Mouse (Mus musculus) bone marrow macrophage, adult 2 months (primary cell): ENCODE results near the gene Ak5.

Experiments
- CTCF ChIP-seq: IDR thresholded peaks from 2 replicates; pipeline ENCODE4 v1.5.1; 2012; ENCODE audit warnings: low read depth, mild to moderate bottlenecking, low read length, moderate library complexity
- POLR2A ChIP-seq: IDR thresholded peaks from 2 replicates; pipeline ENCODE4 v1.6.1; 2012; ENCODE audit warnings: mild to moderate bottlenecking, low read depth, low read length, borderline replicate concordance

DNA sequence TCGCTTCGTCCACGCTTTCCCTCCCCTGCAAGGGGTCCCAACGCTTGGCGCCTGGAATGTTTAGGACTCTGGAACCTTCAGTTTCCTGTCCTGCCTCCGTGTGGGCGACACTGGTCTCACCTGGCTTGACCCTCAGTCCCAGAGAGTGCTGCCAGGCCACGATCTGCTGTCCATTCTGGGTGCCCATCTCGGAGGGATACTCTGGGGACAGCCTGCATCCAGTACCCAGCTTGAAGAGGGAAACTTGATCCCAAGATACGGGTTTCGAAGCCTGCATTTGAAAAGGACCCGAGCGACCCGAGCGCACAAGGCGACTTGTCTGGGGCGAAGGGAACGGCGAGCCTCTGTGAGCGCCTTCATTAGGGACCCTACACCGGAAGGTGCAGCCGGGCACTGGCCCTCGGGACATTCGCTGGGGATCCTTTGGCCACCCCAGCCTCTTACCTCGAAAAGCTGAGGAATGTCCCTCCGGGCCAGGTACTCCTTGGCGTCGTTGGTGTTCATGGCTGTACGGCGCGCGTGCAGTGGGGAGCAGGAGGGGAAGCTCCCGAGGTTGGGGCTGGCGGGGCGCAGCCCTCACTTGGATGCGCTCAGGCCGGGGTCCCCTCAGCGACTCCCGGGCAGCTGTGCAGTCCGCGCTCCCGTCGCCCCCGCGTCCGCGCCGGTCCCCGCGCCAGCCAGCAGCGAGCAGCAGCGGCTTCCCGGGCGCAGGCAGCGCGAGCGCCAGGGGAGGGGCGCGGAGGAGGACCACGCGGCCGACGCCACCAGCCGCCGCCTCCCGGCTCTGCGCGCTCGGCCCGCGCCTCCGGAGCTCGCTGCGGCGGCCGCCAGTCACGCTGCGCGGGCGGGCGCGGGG is 576 bp downstream of the Ak5 start:
- TF ChIP-seq CTCF (no peak), POLR2A (no peak)
